Mouse (Mus musculus): Measurements from ENCODE around the gene Dok1.

Dok1 gene

DNA sequence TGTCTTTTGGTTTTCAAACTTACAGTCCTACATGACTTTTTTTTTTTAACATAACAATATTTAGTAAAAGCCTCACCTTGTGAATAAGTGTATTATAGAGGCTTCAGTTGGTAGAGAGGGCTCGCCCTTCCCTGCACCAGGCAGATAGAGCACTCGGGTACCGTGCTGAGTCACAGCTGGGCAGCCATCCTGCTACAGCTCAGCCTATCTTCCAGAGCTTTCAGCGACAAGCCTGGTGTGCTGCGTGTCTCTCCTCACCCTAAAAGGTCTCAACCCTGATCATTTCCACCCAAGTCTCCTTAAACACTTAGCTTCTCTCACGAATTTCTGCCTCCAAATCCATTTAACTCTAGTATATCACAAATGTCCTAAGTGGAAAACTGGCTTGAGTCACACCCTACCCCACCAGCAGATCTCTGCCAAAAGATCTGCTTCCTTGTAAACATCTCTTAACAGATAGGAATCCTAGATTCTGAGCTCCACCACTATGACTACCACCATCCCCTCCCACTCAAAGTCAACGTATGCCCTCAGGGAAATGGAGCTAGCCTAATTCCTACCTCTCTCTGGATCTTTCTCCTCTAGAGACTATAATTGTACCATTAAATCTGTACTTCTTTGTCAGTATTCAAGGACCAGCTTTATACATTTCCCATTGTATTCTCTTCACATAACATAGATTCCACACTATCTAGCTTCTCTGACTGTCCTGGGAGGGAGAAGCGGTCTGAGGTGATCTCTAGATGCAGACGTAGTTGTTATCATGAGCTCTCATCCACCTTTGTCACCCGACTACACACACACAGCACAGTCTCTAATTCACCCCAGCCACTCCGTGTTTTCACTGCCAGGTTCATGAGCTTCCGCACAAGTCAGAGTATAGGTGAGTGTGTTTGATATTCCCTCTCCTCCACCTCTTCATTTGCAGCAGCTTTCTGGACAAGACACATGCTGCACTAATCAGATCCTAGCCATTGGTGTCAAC lies 18.5 kb downstream of the Dok1 start:
- DNase-seq (ENCODE audit: extremely low spot score, low spot score), result no peak

DNA sequence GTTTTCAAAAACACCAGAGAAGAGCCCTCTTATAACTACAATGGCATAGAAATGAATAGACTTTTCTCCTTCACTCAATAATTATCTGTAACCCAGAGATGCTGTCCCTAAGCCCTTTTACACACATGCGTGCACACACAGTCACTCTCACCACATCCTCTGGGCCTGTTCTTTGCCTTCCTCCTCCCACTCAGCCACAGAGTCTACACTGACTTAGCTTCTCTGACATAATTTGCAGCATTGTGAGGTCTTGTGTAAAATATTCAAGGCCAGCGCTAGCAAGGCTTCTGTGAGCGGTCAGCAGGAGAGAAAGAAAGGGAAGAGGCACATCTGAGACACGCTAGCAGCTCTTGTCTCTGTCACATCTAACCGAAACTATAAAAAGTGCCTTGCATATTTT lies 19.8 kb downstream of the Dok1 start:
- DNase-seq (ENCODE audit: extremely low spot score, low spot score), result no peak

DNA sequence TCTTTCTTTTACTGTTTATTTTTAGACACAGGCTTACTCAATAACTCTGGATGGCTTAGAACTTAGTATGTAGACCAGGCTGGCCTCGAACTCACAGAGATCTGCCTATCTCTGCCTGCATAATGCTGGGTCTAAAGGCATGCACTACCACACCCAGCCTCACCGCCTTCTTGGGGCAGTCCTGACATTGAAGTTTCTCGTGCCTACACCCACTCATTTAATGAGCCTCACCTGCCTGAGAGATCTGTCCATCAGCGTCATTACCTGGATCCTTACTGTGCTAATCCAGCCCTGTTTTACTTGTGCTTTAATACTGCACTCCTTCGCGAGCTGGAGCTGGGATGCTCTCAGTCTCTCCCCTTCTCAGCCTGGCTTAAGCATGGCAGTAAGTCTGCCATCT lies 21.5 kb downstream of the Dok1 start:
- no peak for DNase-seq (ENCODE audit: extremely low spot score, low spot score)

DNA sequence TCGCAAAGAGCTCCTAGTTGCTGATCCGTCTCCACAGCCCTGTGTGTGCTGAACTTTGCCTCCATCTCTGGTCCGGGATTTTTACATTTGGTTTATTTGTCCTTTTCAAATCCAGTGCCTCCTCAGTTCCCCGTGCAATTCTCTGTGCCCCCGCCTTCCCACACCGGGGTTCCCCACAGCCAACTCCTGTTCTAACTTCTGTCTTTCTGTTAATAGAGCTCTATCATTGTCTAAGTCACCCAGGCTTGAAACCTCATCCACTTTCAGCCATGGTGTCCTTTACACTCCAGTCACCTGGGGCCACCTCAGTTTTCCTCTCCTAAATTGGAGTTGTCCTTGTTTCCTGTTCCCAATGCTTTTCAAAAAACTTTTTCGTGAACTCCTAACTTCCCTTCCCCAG lies 22.0 kb downstream of the Dok1 start:
- DNase-seq (ENCODE audit: extremely low spot score, low spot score), result no peak

DNA sequence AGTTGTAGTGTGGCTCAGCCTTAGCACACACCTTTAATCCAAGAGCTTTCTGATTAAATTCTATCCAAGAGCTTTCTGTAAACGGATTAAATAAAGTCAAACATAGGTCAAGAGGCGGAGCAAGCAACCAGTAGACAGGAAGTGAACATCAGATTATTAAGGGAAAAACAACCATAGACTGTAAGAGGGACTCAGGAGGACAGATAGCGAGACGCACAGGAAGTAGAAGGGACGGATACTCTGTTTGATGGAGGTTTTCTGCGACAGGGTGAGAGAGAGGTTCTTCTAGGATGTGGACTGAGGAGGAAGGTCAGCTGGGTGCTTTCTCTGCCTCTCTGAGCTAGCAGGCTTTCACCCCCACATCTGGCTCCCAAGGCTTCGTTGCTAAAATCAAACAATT lies 23.3 kb downstream of the Dok1 start:
- no peak for DNase-seq (ENCODE audit: extremely low spot score, low spot score)

DNA sequence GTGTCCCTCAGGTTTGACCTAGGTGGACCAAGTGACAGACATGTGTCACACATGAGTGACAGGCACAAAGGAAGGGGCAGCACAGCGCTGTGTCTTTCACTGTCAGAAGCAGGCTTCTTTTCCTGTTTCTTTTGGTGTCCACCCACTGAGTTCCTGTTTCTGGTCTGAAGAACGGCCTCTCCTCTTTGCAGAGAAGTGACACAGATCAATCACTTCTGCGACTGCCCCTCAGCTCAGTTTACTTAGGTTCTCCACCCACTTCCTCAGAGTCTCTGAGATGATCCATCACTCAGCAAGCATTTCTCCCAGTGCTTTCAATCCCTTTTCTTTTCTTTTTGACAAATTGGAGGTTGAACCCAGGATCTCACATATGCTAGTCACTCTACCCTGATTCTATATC lies 24.6 kb downstream of the Dok1 start:
- no peak for DNase-seq (ENCODE audit: extremely low spot score, low spot score)

DNA sequence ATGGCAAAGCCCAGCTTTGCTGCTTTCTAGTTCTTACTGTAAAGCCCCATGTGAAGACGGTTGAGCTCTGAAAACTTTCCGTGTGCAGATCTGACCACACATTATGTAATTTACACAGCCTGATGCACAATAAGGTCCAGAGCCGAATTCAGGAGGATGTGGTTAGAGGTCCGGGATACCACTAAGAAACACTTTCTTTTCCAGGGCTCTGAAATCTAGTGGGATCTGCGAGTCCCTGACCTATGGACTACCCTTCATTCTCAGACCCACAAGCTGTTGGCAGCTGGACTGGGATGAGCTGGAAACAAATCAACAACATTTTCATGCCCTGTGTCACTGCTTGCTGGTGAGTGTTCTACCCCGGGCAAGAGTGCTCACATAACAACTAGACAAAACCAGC lies 27.2 kb downstream of the Dok1 start:
- no peak for DNase-seq (ENCODE audit: extremely low spot score, low spot score)

DNA sequence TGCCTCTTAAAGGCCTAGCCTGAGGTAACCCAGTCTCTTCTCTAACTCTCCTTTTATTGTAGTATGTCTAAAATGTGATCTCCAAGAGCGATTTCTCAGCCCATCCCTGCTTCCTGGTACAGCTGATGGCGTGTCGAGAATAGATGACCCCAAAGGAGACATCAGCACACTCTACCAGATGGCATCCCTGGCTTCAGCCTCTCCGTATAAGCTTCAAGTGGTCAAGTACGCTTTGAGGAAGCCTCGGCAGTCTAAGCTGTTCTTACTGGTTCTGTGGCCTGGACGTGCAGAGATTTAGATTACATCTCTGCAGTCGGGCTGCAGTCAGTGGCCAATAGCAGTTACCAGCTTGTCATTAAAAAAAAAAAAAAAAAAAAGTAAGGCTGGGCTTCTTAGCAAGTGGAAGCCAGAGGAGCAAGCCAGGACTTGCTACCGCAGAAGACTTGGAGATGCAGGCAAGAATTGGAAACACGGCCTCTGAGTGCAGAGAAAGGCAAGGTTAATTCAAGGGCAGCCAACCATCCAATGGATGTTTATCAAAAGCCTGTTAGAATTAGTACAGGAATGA lies 27.7 kb downstream of the Dok1 start:
- DNase-seq (ENCODE audit: extremely low spot score, low spot score), result no peak

DNA sequence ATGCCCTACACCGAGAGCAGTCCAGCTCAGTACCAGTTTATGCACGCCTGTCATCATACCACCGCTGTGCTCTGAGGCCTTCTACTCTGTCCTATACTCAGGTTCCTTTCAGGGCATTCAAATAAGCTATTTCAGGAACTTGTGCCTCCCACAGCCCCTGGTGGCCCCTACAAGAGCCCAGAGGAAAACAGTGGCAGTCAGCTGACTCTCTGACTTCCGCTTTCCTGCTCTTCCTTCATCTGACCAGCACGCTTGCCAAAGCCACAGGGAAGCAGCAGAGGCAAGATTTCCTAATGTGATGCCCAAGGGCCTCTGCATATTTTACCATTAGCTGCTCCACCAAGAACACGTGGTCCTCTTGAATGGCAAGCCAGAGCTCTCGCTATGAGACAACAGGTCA lies 28.4 kb downstream of the Dok1 start:
- no peak for DNase-seq (ENCODE audit: extremely low spot score, low spot score)

DNA sequence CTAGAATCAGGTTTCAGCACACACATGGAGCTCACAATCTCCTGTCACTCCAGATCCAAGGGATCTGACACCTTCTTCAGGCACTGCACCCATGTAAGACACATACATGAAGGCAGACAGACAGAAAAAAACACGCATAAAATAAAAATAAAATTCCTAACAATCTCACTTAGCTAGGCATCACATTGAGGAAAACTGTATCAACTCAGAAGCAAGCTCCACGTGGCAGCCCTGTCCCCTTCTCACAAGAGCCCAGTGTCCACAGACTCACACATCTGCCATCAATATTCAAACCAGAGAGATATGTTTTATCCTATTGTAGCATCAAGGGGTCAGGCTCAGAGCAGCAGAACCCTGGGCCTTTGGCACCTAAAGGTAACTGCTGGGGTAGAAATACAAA lies 29.0 kb downstream of the Dok1 start:
- DNase-seq (ENCODE audit: extremely low spot score, low spot score), result no peak

DNA sequence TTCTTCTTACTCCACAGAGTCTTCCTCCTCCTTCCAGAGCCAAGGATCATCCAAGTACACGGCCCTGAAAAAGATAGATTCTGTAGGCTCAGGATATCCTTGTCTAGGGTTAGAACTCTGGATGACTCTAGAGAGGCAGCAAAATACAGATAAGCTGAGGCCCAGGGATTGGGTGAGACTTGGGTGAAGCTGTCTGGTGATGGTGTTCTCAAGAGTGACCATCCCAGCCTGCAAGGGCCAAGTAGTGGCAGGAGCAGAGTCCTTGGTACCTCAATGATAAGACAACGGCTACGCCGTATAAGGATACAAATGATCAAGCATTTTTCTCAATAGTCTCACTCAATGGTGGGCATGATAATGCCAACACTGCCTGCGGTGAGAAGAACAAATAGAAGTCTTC lies 29.4 kb downstream of the Dok1 start:
- no peak for DNase-seq (ENCODE audit: extremely low spot score, low spot score)

DNA sequence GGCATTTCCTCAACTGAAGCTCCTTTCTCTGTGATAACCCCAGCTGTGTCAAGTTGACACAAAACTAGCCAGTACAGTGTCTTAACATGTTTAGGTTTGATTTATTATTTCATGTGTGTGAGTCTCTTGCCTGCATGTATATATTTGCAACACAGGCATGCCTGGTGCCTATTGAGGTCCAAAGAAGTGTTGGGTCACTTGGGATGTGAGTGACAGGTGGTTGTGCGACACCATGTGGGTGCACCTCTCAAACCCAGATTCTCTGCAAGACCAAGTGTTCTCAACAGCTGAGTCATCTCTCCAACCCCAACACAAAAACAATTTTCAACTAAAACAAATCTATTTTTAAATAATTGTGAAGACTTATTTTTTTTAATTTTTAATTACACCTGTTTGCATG lies 30.2 kb downstream of the Dok1 start:
- DNase-seq (ENCODE audit: extremely low spot score, low spot score), result no peak

DNA sequence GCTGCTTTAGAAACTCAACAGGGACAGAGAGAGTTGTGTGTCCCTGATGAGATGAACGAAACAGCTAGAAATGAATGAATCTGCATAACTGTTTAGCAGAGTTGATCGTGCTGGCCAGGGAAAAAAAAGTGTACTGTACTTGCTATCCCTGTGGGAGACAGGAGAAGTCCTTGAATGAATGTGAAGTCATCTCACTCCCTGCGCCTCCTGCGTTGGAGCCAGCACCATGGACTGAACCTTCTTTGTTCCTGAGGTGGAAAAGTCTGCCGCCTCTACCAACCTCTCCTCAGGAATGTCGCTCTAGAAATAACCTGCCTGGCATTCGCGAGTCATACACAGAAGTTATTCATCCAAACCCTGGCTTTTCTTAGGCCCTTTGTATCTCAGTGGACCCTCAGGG lies 33.3 kb downstream of the Dok1 start:
- DNase-seq (ENCODE audit: extremely low spot score, low spot score), result no peak

DNA sequence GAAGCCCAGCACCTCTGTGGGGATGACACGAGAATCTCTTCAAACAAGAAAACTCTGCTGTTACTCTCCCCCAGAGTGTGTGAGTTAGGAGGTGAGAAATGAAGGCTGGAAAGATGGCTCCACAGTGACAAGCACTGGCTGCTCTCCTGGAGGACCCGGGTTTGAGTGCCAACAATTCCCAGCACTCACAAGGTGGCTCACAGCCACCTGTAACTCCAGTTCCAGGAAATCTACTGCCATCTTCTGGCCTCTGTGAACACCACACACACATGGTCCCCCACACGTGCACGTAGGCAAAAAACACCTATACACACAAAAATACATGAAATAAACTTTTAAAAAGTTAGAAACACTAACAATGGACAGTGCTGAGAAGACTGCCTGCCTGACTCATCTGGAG lies 34.9 kb downstream of the Dok1 start:
- no peak for DNase-seq (ENCODE audit: extremely low spot score, low spot score)

DNA sequence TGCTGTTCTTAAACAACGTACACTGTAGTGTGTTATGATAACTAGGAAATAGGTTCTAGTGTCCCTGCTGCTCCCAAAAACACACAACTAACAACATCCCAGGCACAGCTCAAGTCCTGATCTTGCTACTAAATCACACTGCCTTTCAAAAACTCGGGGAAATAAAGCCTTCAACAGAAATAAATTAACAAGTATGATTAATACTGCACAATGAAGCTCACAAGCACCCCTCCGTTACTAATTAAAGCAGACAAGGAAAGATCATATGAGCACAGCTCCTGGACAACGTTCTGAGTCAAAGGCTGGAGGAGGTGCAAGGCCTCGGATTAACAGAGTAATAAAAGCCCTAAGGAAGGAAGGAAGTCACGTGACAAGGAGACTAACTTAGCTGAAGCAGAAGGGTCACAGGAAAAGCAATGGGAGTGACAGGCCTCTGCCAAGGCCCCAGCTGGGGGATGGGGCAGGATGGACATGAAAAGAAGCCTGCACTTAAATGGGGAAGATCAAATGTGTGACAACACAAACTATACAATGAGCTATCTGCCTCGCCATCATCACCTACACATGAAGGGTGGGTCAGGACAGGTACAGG lies 35.7 kb downstream of the Dok1 start:
- no peak for DNase-seq (ENCODE audit: extremely low spot score, low spot score)

DNA sequence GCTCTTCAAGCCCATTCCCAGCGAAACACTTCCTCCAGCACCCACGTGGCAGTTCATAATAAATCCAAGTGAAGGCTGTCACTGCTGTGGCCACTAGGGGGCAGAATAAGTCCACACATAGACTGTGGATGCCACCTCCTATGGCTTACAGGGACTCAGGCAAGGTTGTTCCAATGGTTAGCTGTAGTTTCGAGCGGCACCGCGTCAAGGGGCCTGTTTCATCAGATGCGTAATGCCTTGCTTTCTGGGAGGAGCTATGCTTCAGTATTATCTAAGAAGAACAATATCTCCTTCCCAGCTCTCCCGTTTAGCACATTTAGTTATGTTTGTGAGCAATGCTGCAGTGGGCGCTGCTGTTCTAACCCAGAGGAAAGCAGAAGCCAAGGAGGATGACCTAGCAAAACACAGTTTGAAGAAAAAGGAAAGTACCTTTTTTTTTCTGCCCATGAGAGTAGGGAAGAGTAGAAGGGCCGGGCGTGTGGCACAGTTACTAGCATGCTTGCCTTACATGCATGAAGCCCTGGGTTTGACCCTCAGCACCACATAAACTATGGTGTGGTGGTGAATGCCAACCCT lies 36.4 kb downstream of the Dok1 start:
- peak; percentile 94 for DNase-seq (ENCODE audit: extremely low spot score, low spot score)

DNA sequence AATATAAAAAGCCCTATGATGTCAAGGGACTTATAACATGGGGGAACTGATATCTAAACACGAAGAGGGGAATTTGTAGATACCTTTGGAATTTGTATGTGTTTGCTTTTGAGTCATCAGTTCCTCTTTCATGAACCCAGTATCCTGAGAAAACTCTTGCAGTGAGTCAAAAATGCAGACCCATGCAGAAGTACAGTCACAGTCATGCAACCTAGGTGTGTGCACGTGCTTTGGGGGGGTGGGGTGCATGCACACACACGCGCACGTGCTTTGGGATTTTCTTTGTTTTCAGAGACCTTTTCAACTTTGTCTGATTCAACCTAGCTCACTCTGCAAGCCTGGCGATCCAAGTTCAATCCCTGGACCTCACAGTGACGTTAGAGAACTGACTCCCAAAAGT lies 38.9 kb downstream of the Dok1 start:
- no peak for DNase-seq (ENCODE audit: extremely low spot score, low spot score)

DNA sequence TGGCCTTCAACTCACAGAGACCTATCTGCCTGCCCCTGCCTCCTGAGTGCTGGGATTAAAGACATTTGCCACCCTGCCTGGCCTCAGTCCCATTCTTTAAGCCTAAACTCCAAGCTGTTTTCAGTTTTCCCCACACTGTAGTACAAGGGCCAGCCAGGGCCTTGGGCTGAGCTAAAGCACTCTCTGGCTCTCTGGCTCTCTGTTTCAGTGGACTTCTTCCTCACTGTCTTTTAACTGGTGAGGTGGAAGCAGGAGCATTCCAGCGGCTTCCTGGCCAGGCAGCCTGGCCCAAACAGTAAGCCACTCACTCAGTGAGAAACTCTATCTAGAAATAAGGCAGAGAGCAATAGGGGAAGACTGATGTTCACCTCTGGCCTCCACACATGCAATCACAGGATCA lies 39.6 kb downstream of the Dok1 start:
- no peak for DNase-seq (ENCODE audit: extremely low spot score, low spot score)

DNA sequence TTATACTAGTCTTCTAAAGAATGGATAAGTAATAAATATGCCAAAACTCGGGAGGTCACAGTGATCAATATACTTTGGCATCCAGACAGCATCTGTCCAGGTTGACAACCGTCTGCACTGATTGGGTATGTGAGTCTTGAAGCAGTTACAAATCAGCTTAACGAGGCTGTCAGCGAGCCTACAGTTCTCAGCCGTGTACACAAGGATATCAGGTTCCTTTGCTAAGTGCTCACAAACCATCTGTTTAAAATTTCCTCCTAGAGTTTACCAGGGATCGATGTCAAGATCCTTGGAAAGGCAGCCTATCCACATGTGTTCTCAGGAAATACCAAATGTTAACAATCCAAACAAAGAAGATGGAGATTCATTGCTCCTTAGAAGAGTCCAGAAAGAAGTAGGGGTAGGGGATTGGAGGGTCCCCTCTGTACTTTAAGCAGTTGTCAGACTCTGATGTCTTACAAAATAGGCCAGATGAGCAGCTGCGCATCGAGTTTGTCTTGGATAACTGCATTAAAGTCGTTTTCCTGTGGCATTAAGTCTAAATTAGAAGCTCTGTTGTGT lies 45.8 kb downstream of the Dok1 start:
- no peak for DNase-seq (ENCODE audit: extremely low spot score, low spot score)
